Mouse (Mus musculus): ENCODE data around the gene Tmem210. TPM values are rescaled to one million over a fixed set of nuclear protein-coding genes. Genes with fewer than 3 reads are reported as not detected.

Gene Tmem210
- total and polyA plus RNA-seq, 2 experiments, result not detected

DNA sequence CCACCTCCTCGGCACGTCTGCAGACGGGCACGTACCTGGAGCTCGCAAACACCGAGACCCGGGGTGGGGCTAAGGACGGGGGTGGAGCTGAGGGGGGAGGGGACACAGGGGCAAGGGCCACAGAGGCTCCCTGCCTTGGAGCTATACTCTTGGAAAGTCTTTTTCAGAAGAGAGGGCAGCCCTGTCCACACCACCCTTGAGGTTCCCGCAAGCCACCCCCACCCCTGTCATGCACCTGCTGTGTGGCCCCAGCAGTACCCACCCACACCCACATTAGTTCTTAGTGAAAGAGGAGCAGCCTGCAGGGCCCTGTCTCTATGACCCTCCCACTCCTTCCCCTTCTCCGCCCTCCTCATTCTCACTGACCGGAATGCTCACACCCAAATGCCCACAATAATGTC, 23.5 kb downstream of the Tmem210 start:
- Histone ChIP-seq H3K4me1 (ENCODE audit: control insufficient read depth, insufficient read depth, low read length) (no peaks in the 10 kb centered on the region), H3K4me3 (ENCODE audit: insufficient read depth, low read depth, low read length) (no peak overlapping the region), H3K9ac (ENCODE audit: low read depth, low read length) (no peak overlapping the region), H3K27me3 (ENCODE audit: control insufficient read depth, insufficient read depth, low read length) (peaks cover 9% of the 10 kb centered on the region), H3K27ac (replicated peaks; ENCODE audit: insufficient read depth, low read depth, low read length) (no peak overlapping the region), H3K79me2 (ENCODE audit: control insufficient read depth, insufficient read depth, low read length) (no peaks in the 10 kb centered on the region), H3K36me3 (ENCODE audit: control insufficient read depth, insufficient read depth, low read length) (no peaks in the 10 kb centered on the region)
- no peak for DNase-seq (ENCODE audit: extremely low read depth, low read depth, low spot score)
- TF ChIP-seq CTCF (IDR thresholded peaks at IDR 0.05; ENCODE audit: low read depth, low read length) (no peak), POLR2A (IDR thresholded peaks at IDR 0.05; ENCODE audit: extremely low read depth, insufficient read depth, low read length) (no peak)
- 4% methylated on average over 11 of the region's 11 CpGs for WGBS

- Histone ChIP-seq H3K4me1 (ENCODE audit: control insufficient read depth, insufficient read depth, low read length) (no peaks in the 10 kb centered on the region), H3K4me3 (ENCODE audit: insufficient read depth, low read depth, low read length) (no peak overlapping the region), H3K9ac (ENCODE audit: low read depth, low read length) (no peak overlapping the region), H3K36me3 (ENCODE audit: control insufficient read depth, insufficient read depth, low read length) (no peaks in the 10 kb centered on the region), H3K27me3 (ENCODE audit: control insufficient read depth, insufficient read depth, low read length) (peaks cover 10% of the 10 kb centered on the region), H3K79me2 (ENCODE audit: control insufficient read depth, insufficient read depth, low read length) (no peaks in the 10 kb centered on the region), H3K27ac (replicated peaks; ENCODE audit: insufficient read depth, low read depth, low read length) (no peak overlapping the region)
- whole genome bisulfite sequencing, result 7% methylated on average over 31 of the region's 31 CpGs
- TF ChIP-seq POLR2A (IDR thresholded peaks at IDR 0.05; ENCODE audit: extremely low read depth, insufficient read depth, low read length) (no peak), CTCF (IDR thresholded peaks at IDR 0.05; ENCODE audit: low read depth, low read length) (no peak)
- DNase-seq (ENCODE audit: extremely low read depth, low read depth, low spot score), result no peak
These were observed 30.4 kb downstream of the Tmem210 start for GRCm38 (mm10) chr2:25318119-25318966.

DNA sequence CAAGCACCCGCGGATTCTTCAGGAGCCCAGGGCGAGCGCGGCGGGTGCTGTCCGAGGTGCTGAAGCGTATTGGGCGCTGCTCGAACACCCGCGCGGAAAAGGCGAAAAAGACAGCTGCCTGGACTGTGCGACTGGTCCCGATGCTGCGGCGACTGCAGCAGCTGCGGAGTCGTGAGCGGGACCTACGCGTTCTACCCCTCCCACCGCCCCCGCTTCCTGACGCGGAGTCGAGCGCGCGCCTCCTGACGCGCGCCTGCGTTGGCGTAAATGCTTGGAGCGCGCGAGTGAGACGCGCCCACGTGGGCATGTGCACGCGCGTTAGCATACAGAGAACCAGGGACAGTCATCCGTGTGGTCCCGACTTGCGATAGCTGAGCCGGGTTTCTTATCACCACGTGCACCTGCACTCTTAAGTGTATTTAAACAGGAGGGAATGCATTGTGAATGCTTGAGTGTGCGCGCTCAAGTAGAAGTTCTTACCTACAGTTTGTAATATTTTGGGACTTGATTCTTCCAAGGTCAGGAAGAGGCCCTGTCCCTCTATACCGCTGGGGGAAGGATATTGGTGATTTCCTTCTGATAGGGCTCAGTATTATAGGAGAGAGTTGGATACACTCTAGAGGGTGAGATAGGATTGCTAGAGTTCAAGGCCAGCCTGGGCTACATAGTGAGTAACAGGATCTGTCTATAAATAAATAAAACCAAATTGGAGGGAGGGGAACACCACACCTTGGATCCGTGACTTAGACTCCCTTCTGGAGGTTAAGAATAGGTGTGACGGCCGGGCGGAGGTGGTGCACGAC, 31.2 kb downstream of the Tmem210 start, which contains the start of gene Grin1:
TSS of gene Grin1 (minus strand) at position 217 of the 803 bp plus-strand sequence.
- no peak within 1 kb of the TSS for H3K27ac ChIP-seq (replicated peaks; ENCODE audit: insufficient read depth, low read depth, low read length)
- H3K4me3 ChIP-seq (ENCODE audit: insufficient read depth, low read depth, low read length), result no peak within 1 kb of the TSS
- WGBS, result 9% methylated on average over 58 of the region's 58 CpGs
- no peaks in the 10 kb centered on the region for H3K4me1 ChIP-seq (ENCODE audit: control insufficient read depth, insufficient read depth, low read length)
- H3K36me3 ChIP-seq (ENCODE audit: control insufficient read depth, insufficient read depth, low read length), result no peaks in the 10 kb centered on the region
- H3K79me2 ChIP-seq (ENCODE audit: control insufficient read depth, insufficient read depth, low read length), result no peaks in the 10 kb centered on the region
- no peak for TF ChIP-seq POLR2A (IDR thresholded peaks at IDR 0.05; ENCODE audit: extremely low read depth, insufficient read depth, low read length)
- TF ChIP-seq CTCF (IDR thresholded peaks at IDR 0.05; ENCODE audit: low read depth, low read length), result no peak
- H3K27me3 ChIP-seq (ENCODE audit: control insufficient read depth, insufficient read depth, low read length), result peaks cover 10% of the 10 kb centered on the region
- DNase-seq (ENCODE audit: extremely low read depth, low read depth, low spot score), result no peak
- H3K9ac ChIP-seq (ENCODE audit: low read depth, low read length), result no peak within 1 kb of the TSS

GRCm38 (mm10) chr2:25320084-25320483, 32.1 kb downstream of the Tmem210 start:
- TF ChIP-seq CTCF (IDR thresholded peaks at IDR 0.05; ENCODE audit: low read depth, low read length) (no peak), POLR2A (IDR thresholded peaks at IDR 0.05; ENCODE audit: extremely low read depth, insufficient read depth, low read length) (no peak)
- no peaks in the 10 kb centered on the region for H3K4me1 ChIP-seq (ENCODE audit: control insufficient read depth, insufficient read depth, low read length)
- H3K27me3 ChIP-seq (ENCODE audit: control insufficient read depth, insufficient read depth, low read length), result peaks cover 10% of the 10 kb centered on the region
- no peak overlapping the region for H3K9ac ChIP-seq (ENCODE audit: low read depth, low read length)
- no peak overlapping the region for H3K4me3 ChIP-seq (ENCODE audit: insufficient read depth, low read depth, low read length)
- no peaks in the 10 kb centered on the region for H3K79me2 ChIP-seq (ENCODE audit: control insufficient read depth, insufficient read depth, low read length)
- WGBS, result 40% methylated on average over 2 of the region's 2 CpGs
- no peak overlapping the region for H3K27ac ChIP-seq (replicated peaks; ENCODE audit: insufficient read depth, low read depth, low read length)
- DNase-seq (ENCODE audit: extremely low read depth, low read depth, low spot score), result no peak
- no peaks in the 10 kb centered on the region for H3K36me3 ChIP-seq (ENCODE audit: control insufficient read depth, insufficient read depth, low read length)

DNA sequence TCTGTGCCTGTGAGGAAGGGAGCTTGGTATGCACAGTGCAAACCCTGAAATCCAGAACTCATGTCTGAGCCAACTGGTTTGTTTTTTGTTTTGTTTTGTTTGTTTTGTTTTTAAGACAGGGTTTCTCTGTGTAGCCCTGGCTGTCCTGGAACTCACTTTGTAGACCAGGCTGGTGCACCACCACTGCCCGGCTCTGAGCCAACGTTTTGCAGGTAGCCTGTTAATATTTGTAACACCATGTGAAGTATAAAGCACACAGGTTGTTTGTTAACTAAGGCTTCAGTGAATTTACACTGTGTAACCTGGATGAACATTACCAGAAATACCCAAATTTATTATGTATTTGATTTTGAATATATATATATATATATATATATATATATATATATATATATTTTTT, 38.1 kb downstream of the Tmem210 start:
- no peak for TF ChIP-seq POLR2A (IDR thresholded peaks at IDR 0.05; ENCODE audit: extremely low read depth, insufficient read depth, low read length)
- no peak for TF ChIP-seq CTCF (IDR thresholded peaks at IDR 0.05; ENCODE audit: low read depth, low read length)
- H3K27ac ChIP-seq (replicated peaks; ENCODE audit: insufficient read depth, low read depth, low read length), result no peak overlapping the region
- no peaks in the 10 kb centered on the region for H3K27me3 ChIP-seq (ENCODE audit: control insufficient read depth, insufficient read depth, low read length)
- DNase-seq (ENCODE audit: extremely low read depth, low read depth, low spot score), result no peak
- no peak overlapping the region for H3K9ac ChIP-seq (ENCODE audit: low read depth, low read length)
- H3K4me3 ChIP-seq (ENCODE audit: insufficient read depth, low read depth, low read length), result no peak overlapping the region
- no peaks in the 10 kb centered on the region for H3K4me1 ChIP-seq (ENCODE audit: control insufficient read depth, insufficient read depth, low read length)
- WGBS, result 55% methylated on average over 2 of the region's 2 CpGs
- H3K36me3 ChIP-seq (ENCODE audit: control insufficient read depth, insufficient read depth, low read length), result no peaks in the 10 kb centered on the region
- H3K79me2 ChIP-seq (ENCODE audit: control insufficient read depth, insufficient read depth, low read length), result no peaks in the 10 kb centered on the region

All from liver, adult 2 months (tissue).